Mouse (Mus musculus) layer of hippocampus, adult 9-11 months (tissue): ENCODE results near the gene Plcb1.

Experiments
- DNase-seq: peaks from one replicate; pipeline ENCODE4 v3.0.0; 2022

Gene Plcb1

GRCm38 (mm10) chr2:135453581-135453980 lies 667.7 kb downstream of the Plcb1 start:
- no peak for DNase-seq

GRCm38 (mm10) chr2:135454015-135454414 lies 668.1 kb downstream of the Plcb1 start:
- DNase-seq, result no peak

- DNase-seq, result no peak
These were observed 668.6 kb downstream of the Plcb1 start for GRCm38 (mm10) chr2:135454455-135454854.

GRCm38 (mm10) chr2:135467895-135468294 lies 682.0 kb downstream of the Plcb1 start:
- no peak for DNase-seq

- DNase-seq, result no peak
These were observed 688.2 kb downstream of the Plcb1 start for GRCm38 (mm10) chr2:135474107-135474506.

GRCm38 (mm10) chr2:135485248-135485647 lies 699.4 kb downstream of the Plcb1 start:
- DNase-seq, result no peak

- DNase-seq, result no peak
These were observed 702.4 kb downstream of the Plcb1 start for GRCm38 (mm10) chr2:135488277-135488676.

GRCm38 (mm10) chr2:135489127-135489526 lies 703.3 kb downstream of the Plcb1 start:
- DNase-seq, result no peak

GRCm38 (mm10) chr2:135492777-135493176 lies 706.9 kb downstream of the Plcb1 start:
- DNase-seq, result no peak

- no peak for DNase-seq
These were observed 710.7 kb downstream of the Plcb1 start for GRCm38 (mm10) chr2:135496553-135496952.

GRCm38 (mm10) chr2:135497251-135497650 lies 711.4 kb downstream of the Plcb1 start:
- DNase-seq, result no peak

- no peak for DNase-seq
These were observed 715.0 kb downstream of the Plcb1 start for GRCm38 (mm10) chr2:135500872-135501271.

GRCm38 (mm10) chr2:135503328-135503997 lies 717.6 kb downstream of the Plcb1 start:
- no peak for DNase-seq

GRCm38 (mm10) chr2:135503998-135504354 lies 718.1 kb downstream of the Plcb1 start:
- no peak for DNase-seq

- DNase-seq, result no peak
These were observed 721.2 kb downstream of the Plcb1 start for GRCm38 (mm10) chr2:135507111-135507510.

- DNase-seq, result no peak
These were observed 733.1 kb downstream of the Plcb1 start for GRCm38 (mm10) chr2:135518956-135519355.
